Mouse (Mus musculus) kidney, adult 9 months (tissue): ENCODE data around the gene Atp2a2.

Source experiments
- DNase-seq: peaks from one replicate; pipeline ENCODE4 v3.0.0; 2022

The Atp2a2 gene

DNA sequence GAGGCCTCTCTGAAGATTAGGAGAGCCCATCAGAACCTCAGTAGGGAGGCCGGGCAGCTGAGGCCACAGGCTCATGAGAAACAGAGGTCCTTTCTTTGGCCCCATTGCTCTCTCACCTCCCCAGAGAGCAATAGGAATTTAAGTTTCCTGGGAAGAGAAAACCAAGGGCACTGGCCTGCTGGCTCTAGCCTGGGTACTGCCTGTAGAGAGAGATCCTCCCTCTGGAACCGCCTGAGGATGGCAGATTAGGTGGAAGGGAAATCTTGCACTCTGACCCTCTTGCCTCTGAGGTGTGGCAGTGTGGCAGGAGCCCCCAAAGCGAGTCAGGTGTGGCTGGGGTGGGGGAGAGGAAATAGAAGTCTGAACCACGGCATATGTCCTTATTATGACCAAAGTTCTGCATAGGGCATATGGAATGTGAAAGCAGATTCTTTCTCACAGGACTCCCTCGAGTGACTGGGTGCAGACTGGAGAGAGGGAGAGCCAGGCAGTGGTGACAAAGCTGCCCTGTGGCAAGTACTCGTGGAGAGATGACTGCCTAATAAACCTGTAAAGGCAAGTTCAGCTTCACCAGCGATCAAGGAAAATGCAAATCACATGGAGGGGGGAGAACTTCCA, 17.1 kb upstream of the Atp2a2 start:
- no peak for DNase-seq

DNA sequence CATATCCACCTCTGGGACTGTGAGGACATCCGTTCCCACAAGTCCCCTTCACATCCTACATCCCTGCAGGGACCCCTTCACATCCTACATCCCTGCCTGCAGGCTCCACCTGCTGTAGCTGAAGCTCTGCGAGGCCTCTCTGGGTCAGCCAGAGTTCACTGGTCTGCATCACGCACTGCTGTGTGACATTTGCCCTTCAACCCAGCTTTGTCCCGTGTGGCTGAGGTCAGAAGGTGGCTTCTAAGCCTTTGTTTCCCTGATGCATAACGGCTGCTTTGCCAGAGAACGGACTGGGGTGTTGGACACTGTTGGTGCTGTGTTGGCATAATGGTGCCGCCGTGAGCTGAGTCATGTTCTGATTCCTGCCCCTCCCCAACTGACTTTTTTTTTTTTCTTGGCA, 16.2 kb upstream of the Atp2a2 start:
- peak; percentile 32 for DNase-seq

DNA sequence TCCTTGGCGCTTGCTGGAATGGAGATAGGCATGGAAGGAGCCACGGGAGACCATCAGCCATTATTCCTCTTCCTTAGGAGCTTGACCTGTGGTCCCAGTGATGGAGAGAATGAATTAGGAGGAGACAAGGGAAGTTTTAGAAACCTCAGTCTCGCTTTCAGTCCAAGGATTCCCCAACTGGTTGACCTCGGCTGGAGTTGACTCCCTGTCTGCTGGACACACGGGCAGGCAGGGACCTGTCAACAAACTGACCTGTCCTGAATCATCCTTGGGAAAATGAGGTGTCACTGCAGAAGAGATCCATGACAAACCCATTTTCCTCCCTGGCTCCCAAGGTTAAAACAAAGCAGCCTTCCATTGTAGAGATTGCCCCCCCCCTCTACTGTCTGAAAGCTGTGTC, 14.9 kb upstream of the Atp2a2 start:
- DNase-seq = no peak

DNA sequence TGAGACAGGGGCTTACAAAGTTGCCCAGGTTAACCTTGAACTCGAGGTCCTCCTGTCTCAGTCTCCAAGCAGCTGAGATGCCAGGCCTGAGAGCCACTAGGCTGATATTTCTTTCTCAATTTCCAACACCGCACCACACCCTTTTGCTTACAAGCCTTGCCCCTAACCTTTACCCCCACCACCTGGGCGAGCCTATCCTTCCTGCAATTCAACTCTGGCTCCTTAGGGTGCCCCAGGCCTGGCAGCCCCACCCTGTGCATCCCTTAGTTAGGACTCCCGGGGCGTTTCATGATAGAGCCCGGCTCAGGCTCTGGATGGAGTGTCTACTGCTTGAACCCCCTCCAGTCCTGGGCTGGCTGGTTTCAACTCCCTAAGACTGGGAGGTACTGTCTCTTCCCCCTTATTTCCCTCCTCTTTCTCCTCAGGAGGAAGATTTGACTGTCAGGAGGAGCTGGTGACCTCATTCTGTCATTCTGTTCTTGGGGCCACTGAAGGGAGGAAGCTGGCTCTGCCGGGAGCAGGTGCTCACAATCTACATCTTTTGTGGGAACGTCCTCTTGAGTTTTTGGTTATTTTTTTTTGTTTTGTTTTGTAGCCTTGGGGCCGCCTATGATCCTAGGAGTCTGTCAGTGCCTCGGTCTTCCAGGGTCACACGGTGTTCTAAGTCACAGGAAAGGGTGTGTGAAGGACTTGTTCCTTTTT, 14.2 kb upstream of the Atp2a2 start:
- no peak for DNase-seq

DNA sequence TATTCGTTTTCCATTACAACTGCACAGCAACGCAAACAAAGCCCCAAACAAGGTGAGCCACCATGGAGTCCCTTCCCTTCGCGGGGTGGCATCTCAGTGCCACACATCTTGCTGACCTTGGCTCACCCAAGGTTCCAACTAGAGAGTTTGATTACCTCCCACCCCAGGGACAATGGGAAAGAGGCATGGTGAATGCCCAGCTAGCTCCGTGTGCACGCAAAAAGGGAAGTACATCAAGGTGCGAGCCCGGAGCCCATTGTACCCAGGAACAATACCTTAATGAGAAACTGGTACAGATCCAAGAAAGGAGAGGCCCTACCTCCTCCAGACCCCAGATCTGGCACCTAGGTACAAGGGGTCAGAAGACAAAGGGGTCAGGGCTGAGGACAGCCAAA, 12.1 kb upstream of the Atp2a2 start:
- DNase-seq = no peak

DNA sequence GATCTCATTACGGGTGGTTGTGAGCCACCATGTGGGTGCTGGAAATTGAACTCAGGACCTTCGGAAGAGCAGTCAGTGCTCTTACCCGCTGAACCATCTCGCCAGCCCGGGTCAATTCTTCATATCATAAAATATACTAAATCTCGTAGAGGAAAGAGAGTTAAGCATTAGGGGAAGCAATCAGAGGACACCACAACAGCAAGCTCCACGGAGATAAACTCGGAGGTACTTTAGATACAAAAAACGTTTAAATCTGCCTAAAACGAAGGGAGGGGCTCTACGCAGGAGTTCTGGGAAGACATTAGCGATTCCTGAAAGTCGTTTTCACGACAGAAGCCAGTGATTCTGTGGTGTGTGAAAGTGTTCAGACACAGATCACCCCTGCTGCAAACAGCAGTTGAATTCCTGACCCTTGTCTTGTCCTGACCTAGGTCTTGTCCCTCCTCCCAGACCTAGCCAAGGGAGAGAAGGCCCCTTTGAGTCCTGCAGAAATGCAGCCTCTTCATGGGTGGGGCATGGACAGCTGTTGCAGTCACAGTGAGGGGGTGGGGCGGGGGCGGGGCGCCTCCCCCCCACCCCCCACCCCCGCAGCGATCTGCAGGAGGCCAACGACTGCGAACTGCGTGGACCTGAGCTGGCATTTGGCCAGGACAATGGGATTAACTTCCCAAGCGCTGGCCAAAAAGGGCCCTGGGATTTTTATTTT, 11.5 kb upstream of the Atp2a2 start:
- peak; percentile 44 for DNase-seq

DNA sequence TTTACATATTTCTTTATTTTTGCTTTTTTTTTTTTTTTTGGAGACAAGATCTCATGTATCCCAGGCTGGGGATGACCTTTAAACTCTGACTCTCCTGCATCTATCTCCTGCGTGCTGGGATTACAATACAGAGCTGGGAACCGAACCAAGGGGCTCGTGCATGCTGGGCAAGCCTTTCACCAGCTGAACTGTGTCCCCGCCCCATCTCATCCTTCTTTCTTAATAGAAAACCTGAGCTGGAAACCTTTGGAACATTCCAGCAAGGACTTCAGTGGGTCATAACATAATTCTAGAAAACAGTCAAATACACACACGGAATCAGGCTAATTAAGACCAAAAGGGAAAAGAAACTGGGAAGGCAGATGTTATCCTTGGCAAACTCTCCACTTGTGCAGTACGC, 10.0 kb upstream of the Atp2a2 start:
- DNase-seq = peak; percentile 77

DNA sequence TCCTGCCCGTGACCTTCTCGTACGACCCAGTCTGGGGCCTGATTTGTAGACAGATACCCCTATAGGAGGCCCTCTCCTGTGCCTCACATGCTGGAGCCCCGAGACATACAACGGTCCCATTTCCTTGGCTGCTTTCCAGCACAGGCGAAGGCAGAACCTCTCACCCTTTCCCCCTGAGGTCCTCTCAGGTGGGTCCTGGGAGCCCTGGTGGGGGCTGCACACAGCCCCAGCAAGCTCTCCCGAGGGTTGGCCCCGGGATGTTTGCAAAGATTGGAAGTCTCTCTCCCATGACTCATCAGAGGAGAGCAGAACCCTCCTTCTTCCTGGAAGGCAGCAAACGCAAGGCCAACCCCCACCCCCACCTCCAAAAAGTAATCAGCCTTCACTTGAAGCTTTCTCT, 9.4 kb upstream of the Atp2a2 start:
- DNase-seq = no peak

DNA sequence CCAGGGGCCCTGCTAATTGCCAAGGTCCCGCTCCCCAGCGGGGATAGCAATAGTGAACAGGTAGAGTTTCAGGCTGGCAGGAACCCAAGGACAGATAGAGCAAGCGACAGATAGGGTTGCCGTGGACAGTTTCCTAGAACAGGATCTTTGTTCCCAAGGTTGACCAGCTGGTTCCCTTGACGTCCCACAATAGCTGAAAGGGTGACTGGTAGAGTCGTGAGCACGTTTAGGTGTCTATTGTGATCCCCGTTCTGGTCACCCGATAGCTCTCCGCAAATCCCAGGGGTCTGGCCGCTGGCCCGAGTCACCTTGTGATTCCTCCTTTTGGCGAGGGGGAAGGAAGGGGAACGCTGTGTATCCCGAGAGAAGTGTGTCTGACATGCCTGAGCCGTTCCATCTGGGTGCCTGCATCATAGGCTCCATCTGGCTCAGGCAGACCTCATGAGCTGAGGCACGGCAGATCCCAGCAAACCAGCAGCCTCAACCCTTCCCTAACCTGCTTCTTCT, 8.7 kb upstream of the Atp2a2 start:
- no peak for DNase-seq

DNA sequence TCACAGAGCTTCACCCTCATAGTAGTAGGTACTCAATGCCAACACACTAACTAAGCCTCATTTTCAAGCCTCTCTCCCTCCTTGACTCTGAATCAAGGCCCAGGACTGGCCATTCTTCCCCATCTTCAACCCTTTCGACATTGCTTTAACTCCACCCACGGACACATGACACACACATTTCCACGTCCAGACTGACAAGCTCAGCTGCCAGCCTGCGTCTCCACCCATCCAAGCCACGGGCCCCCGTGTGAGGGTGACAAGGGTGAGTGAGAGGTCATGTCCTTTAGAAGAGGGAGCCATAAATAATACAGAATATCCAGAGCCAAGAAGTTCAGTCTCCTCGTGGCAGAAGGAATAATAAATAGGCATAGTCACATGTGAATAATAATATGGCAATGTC, 7.6 kb upstream of the Atp2a2 start:
- DNase-seq = no peak

DNA sequence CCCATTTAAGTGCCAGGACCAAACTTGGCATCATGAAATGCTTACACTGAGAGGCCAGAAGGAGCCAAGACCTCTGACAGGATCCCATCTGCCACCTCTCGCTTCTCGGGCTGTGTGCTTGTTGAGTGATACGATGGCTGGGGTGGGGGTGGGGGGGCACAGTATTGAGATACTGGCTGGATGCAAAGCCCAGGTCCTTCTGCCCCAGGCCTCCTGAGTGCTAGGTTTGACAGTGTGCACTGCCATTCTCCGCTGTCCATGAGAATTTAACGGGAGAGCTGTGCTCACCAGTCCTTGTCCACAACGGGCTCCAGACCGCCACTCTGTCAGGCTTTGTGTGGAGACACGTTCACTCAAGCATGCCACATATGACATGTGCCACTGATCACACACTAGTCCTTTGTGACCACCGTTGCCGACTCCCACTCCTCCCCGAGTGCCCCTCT, 6.9 kb upstream of the Atp2a2 start:
- DNase-seq = no peak

DNA sequence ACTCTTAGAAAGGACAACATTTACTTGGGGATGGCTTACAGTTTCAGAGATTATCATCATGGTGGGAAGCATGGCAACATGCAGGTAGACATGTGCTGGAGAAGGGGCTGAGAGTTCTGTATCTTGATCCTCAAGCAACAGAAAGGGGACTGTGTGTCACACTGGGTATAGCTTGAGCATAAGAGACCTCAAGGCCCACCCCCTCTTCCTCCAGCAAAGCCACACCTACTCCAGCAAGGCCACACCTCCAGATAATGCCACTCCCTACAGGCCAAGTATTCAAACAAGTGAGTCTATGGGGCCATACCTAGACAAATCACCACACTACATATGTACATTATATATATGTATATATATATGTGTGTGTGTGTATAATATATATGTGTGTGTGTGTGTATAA, 5.4 kb upstream of the Atp2a2 start:
- no peak for DNase-seq

DNA sequence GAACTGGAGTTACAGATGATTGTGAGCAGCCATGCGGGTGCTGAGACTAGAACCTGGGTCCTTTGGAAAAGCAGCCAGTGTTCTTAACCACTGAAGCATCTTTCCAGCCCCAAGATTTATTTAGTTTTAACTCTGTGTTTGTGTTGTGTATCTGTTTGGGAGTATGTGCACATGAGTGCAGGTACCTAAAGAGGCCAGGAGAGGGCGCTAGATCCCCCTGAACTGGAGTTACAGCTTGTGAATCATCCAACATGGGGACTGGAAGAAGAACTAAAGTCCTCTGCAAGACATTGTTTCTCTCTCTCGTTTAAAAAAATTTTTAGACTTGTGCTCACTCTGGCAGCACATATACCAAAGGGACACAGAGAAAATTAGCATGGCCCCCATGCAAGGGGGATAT, 4.4 kb upstream of the Atp2a2 start:
- DNase-seq = no peak

DNA sequence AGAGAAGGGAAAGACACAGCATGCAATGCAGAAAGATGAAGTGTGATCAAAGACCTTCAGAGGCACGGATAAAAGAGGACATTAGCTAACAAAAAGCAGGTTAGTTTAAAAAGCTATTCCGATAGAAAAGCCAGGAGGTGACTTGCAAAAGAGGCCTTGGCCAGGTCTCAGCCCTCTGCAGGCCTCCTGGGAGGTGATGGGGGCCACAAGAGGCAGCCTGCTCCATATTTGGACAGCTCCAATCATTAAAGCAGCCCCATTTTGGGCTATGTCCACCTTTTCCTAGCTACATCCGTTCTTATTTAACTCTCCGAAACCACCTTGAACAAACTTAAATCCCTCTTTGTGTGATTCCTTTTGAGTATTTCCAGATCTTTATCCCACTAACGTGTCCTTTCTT, 3.5 kb upstream of the Atp2a2 start:
- DNase-seq = no peak

DNA sequence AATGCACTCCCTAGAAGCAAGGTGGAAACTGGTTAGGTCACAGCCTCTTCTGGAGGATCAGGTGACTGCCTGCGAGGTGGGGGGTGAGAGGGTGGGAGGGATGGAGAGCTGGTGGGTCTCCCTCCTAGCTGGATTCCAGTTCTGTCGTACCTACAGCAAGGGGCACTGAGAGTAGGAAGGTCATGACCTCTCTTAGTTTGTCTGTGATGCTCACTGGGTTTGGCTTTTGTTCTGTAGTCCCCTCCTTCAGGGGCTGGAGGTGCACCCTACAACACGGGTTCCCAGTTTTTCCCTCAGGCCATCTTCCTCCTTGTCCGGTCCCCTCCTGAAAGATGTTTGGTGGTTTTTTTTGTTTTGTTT, 1.7 kb upstream of the Atp2a2 start:
- no peak for DNase-seq

DNA sequence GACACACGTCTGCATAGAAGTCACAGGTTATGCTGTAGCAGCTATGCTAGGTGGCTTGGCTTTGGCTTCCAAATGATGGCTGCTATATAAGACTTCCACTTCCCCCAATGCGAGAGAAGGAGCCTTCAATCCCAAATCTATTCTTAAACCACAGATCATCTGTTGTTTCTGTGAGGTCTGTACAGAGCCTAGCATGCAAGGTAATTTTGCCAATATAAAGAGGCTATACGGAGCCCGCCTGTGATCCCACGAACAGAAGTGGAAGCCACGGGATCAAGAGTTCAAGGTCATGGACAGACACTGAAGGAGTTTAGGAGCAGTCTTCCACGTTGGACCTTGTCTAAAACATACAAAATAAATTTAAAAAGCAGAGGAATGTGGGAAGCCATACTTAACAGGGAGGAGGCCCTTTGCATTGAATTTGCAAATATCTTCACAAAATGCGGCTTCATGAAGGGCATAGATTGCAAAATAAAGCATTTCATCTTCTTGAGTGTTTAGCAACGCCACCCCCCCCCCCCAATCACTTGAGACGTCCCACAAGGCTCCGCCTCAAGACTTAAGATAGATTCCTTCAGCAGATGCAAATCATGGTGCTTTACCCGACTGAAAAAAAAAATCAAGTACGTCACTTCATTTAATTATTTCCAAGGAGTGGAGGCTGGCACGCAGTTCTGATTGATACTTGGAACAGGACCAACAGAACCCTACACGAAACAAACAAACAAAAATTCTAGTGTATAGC, 1.2 kb upstream of the Atp2a2 start:
- no peak for DNase-seq

DNA sequence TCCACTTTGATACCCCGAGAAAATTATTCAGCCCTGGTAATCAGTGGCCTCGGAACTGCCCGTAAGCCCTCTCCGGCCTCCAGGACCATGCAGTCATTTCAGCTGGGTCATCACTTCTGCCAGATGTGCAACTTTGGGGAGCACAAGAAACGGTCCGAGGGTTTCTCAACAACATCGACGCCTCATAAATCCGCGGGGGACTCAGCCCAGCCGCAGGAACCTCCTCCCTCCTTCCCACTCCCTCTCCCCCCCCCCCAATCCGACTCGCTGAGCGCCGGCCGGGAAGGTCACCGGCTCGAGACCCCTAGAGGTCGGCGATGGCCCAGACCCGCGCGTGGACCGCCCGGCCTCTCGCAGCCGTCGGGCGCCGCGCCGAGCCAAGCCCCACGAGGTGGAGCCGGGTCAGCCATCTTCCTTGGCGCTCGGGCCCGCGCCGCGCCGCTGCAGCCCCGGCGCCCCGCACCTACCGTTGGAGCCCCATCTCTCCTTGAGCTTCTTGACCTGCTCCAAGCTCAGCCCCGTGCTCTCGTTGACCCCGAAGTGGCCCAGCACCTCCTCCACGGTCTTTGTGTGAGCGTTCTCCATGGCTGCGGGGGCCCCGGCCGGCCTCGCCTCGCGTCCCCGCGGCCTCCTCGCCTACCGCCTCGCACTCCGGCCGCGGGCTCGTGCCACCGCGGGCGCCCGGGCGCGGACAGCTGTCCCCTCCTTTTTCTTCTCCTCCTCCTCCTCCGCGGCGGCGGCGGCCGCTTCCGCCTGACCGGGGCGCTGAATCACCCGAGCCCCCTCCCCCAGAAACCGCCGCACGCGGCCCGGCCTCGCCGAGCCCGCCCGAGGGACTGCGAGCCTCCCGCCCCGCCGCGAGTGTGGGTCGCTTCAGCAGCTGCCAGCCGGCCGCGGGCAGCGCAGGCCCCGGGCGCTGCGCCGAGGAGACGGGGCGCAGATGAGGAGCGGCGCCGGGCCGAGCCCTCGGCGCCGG, 636 bp downstream of the Atp2a2 start:
- peak; percentile 57 for DNase-seq

DNA sequence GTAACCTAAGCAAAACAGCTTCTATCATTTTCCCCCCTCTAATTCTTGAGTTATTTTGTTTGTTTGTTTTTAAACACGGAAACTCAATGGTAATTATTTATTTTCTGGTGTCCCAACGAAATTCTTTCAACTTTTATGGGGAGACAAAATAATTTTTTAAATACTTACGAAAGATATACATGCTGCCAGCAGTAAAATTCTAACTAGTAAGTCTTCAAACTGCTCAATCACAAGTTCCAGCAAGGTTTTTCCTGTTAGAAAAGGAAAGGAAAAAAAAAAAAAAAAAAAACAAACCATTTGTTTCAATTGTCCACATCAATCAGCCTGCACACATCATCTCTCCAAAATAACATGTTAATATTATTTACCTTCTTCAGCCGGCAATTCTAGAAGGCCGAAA, 1.5 kb downstream of the Atp2a2 start:
- no peak for DNase-seq

DNA sequence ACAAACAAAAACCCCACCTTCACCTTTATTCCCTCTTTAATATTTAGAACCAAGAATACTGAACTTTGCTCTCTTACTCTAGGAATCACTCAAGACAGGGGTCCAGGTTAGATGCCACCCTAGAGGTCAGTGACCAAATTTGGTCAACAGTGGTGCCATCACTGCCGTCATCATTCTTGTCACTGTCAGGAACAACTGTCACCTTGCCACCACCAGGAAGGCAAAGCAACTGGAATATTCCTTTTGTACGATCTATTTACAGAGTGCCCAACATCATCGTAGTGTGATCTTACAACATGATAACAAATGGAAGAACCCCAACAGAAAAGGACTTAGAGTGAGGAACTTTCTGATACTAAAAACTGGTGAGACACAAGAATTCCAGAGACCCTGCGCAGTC, 1.9 kb downstream of the Atp2a2 start:
- peak; percentile 66 for DNase-seq

DNA sequence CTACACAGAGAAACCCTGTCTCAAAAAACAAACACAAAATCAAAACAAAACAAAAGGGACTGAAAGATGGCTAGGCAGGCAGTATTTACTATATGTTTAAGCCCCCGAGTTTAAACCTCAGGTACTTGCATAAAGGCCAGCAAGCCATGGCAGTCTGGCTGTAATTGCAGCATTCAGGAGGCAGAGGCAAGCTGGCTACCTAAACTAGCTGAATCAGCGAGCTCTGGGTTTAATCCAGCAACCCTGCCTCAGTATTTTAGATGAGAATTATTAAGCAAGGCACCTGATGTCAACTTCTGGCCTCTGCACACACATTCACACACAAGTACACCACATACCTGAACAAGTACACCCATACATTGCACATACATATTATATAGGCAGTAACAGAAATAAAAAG, 4.0 kb downstream of the Atp2a2 start:
- peak; percentile 77 for DNase-seq

DNA sequence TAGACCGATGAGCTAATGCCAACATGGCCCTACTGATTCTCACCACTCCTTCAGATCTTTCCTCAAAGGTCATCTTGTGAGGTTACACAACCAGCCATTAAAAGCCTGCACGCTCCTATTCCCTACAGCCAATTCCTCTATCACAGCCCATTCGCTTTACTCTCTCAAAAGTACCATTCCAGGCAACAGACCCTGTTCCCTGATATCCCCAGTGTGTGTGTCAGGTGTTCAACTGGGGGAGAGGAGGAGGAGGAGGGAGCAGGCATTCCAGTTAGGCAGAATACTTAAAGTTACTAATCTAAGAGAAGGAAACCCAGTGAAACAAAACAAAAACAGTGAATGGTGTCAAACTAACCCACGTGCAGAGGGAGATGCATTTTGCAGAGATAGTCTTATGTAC, 5.0 kb downstream of the Atp2a2 start:
- no peak for DNase-seq

DNA sequence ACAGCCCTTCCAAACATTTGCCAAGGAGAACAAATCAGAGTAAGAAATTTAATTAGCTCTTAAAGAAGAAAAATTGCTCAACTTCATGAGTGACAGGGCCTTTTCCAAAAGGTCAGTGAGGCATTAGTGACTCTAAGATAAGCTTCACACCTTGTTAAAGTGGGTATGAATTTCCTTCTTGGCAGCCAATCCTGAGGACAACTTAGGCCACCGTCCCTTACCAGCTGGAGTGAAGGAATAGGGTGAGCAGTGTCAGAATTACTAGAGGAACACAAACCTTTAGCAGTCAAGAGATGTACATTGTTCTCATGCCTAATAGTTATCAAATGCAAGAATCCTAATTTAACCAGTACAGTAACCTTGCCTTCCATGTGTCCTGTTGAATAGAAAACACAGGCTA, 7.6 kb downstream of the Atp2a2 start:
- DNase-seq = no peak
